Comparison of ENCODE assay signal across 8 mouse cellular contexts in the genomic region with DNA sequence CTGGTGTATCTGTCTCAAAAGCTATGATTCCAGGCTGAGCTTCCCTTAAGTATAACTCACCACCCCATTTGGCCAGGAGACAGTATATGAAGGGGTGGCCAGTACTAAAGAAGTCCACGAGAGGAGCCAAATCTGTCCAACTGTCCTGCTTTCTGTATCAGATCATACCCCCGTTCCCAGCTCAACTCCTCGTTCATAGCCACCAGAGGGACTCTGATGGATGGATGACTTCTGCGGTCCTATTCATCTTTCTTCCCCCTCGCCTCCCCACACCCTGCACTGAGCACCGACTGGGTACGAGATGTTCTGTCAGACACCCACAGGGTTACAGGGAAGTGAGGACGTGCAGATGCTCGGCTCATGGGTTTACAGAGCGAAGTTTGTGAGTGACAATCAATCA.
DNase-seq lines count a peak whose midpoint lies in the region; ATAC-seq and TF ChIP-seq lines count a peak whose summit lies in the region.

No protein-coding gene starts in this region.

- TF ChIP-seq CTCF in liver, postnatal 0 days (IDR thresholded peaks at IDR 0.05; ENCODE audit: low read depth) = no peak; the same call in 1 of the 2 replicates

- H3K36me3 ChIP-seq in forebrain, embryonic 15.5 days = no peaks in the 10 kb centered on the region
- H3K36me3 ChIP-seq in forebrain, embryonic 16.5 days (ENCODE audit: control insufficient read depth, insufficient read depth) = no peaks in the 10 kb centered on the region
- H3K36me3 ChIP-seq in liver, postnatal 0 days (replicated peaks; ENCODE audit: insufficient read depth, low read length) = no peaks in the 10 kb centered on the region

- TF ChIP-seq EP300 in liver, postnatal 0 days (IDR thresholded peaks at IDR 0.05; ENCODE audit: low read depth) = no peak

- peaks cover 5% of the 10 kb centered on the region; the same call in 1 of the 2 replicates for H3K4me1 ChIP-seq in forebrain, embryonic 15.5 days
- no peaks in the 10 kb centered on the region for H3K4me1 ChIP-seq in forebrain, embryonic 16.5 days (replicated peaks; ENCODE audit: control insufficient read depth, insufficient read depth, low read length)
- peaks cover 18% of the 10 kb centered on the region for H3K4me1 ChIP-seq in liver, postnatal 0 days (ENCODE audit: insufficient read depth)

- no peaks in the 10 kb centered on the region for H3K27me3 ChIP-seq in forebrain, embryonic 15.5 days
- no peaks in the 10 kb centered on the region for H3K27me3 ChIP-seq in forebrain, embryonic 16.5 days (replicated peaks; ENCODE audit: control insufficient read depth, insufficient read depth, low read length)
- no peaks in the 10 kb centered on the region for H3K27me3 ChIP-seq in liver, postnatal 0 days (ENCODE audit: insufficient read depth, low read length)

- H3K4me3 ChIP-seq in forebrain, embryonic 15.5 days = no peak overlapping the region
- H3K4me3 ChIP-seq in forebrain, embryonic 16.5 days (replicated peaks; ENCODE audit: low read length) = no peak overlapping the region
- H3K4me3 ChIP-seq in liver, postnatal 0 days (ENCODE audit: low read depth, low read length) = peak overlapping the region; percentile 43

- no peak overlapping the region for H3K4me2 ChIP-seq in forebrain, embryonic 15.5 days (replicated peaks)
- H3K4me2 ChIP-seq in forebrain, embryonic 16.5 days (ENCODE audit: low read length) = no peak overlapping the region
- peak overlapping the region; percentile 71 for H3K4me2 ChIP-seq in liver, postnatal 0 days (ENCODE audit: low read depth, low read length)

- no peak; the same call in 1 of the 2 replicates for ATAC-seq in forebrain, embryonic 15.5 days (replicated peaks)
- no peak for ATAC-seq in forebrain, embryonic 16.5 days
- peak; percentile 56 for ATAC-seq in liver, postnatal 0 days

- H3K9ac ChIP-seq in forebrain, embryonic 15.5 days (replicated peaks) = no peak overlapping the region
- no peak overlapping the region for H3K9ac ChIP-seq in forebrain, embryonic 16.5 days (replicated peaks; ENCODE audit: low read depth, low read length)
- H3K9ac ChIP-seq in liver, postnatal 0 days (replicated peaks) = peak overlapping the region; percentile 53

- DNase-seq in thymus, postnatal 0 days (ENCODE audit: low spot score) = peak; percentile 52
- no peak for DNase-seq in thymus, postnatal 10 days (ENCODE audit: low spot score in 2 of 2)
- DNase-seq in liver, postnatal 0 days = no peak
- peak; percentile 24 to 31 for DNase-seq in thymus, postnatal 36 days
- no peak for DNase-seq in embryo, embryonic 10.5 days (ENCODE audit: low spot score)
- no peak for DNase-seq in urinary bladder, postnatal 10 days (ENCODE audit: low spot score)

- H3K9me3 ChIP-seq in forebrain, embryonic 15.5 days = no peaks in the 10 kb centered on the region
- H3K9me3 ChIP-seq in forebrain, embryonic 16.5 days (ENCODE audit: control insufficient read depth, low read length) = no peaks in the 10 kb centered on the region
- H3K9me3 ChIP-seq in liver, postnatal 0 days (ENCODE audit: low read length) = no peaks in the 10 kb centered on the region

- 77% methylated on average over 10 of the region's 10 CpGs for WGBS in forebrain, embryonic 15.5 days
- 81% methylated on average over 10 of the region's 10 CpGs for WGBS in forebrain, embryonic 16.5 days
- 36% methylated on average over 10 of the region's 10 CpGs for WGBS in liver, postnatal 0 days (ENCODE audit: insufficient replicate concordance)

- 0 out of 2 replicates have a peak overlapping the region, but pooled peaks have one; percentile 12 for H3K27ac ChIP-seq in forebrain, embryonic 15.5 days (replicated peaks)
- no peak overlapping the region for H3K27ac ChIP-seq in forebrain, embryonic 16.5 days (ENCODE audit: low read length)
- H3K27ac ChIP-seq in liver, postnatal 0 days (ENCODE audit: low read depth) = peak overlapping the region; percentile 73

Comparison
In these comparisons a context has a peak if more than half of its experiments do, and no peak if none do; other contexts are left out.
1. DNase-seq: peak in thymus, postnatal 0 days (single experiment) and thymus, postnatal 36 days (2 of 2); none in thymus, postnatal 10 days (0 of 2), liver, postnatal 0 days (single experiment), embryo, embryonic 10.5 days (single experiment) and urinary bladder, postnatal 10 days (single experiment).